Mouse (Mus musculus) CD8-positive naive resting alpha-beta T cell, adult 2 months (primary cell): ENCODE measurements at regions not wholly inside any gene's neighbourhood (a gene's known extent, or its start where the extent isn't known, plus 50 kb on each side); places are given as distances from the start of the nearest gene placed in this dataset.

Experiments
- DNase-seq, 2 experiments: peaks; one replicate each; pipeline ENCODE4 v3.0.0; 2022; ENCODE audit warnings: low read depth in 2 of 2, low spot score in 2 of 2

GRCm38 (mm10) chr3:52158788-52159260, 53.9 kb upstream of the Maml3 start:
- DNase-seq: no peak

- DNase-seq: no peak
Measured at GRCm38 (mm10) chr3:52161688-52162087, 56.8 kb upstream of the Maml3 start.

- DNase-seq: no peak
Measured at GRCm38 (mm10) chr3:52163990-52164389, 59.1 kb upstream of the Maml3 start.

- no peak for DNase-seq
Measured at GRCm38 (mm10) chr3:52167420-52167819, 62.5 kb upstream of the Maml3 start.

GRCm38 (mm10) chr3:52170847-52171246, 66.0 kb upstream of the Maml3 start:
- no peak for DNase-seq

- no peak for DNase-seq
Measured at GRCm38 (mm10) chr3:52171303-52171702, 66.4 kb upstream of the Maml3 start.

GRCm38 (mm10) chr3:52173490-52173889, 68.6 kb upstream of the Maml3 start:
- no peak for DNase-seq

GRCm38 (mm10) chr3:52176108-52176507, 71.2 kb upstream of the Maml3 start:
- DNase-seq: no peak

GRCm38 (mm10) chr3:52178851-52179250, 74.0 kb upstream of the Maml3 start:
- DNase-seq: no peak

- DNase-seq: no peak
Measured at GRCm38 (mm10) chr3:52179686-52180085, 74.8 kb upstream of the Maml3 start.

- no peak for DNase-seq
Measured at GRCm38 (mm10) chr3:52180306-52180705, 75.4 kb upstream of the Maml3 start.

- DNase-seq: no peak
Measured at GRCm38 (mm10) chr3:52180785-52181184, 75.9 kb upstream of the Maml3 start.

- DNase-seq: no peak
Measured at GRCm38 (mm10) chr3:52181326-52182101, 76.6 kb upstream of the Maml3 start.

- no peak for DNase-seq
Measured at GRCm38 (mm10) chr3:52184241-52184640, 79.4 kb upstream of the Maml3 start.

- no peak for DNase-seq
Measured at GRCm38 (mm10) chr3:52185351-52185750, 80.5 kb upstream of the Maml3 start.

- DNase-seq: no peak
Measured at GRCm38 (mm10) chr3:52187401-52187801, 80.7 kb upstream of the Foxo1 start.

GRCm38 (mm10) chr3:52188303-52188702, 79.8 kb upstream of the Foxo1 start:
- DNase-seq: no peak

- no peak for DNase-seq
Measured at GRCm38 (mm10) chr3:52189016-52189415, 79.1 kb upstream of the Foxo1 start.

GRCm38 (mm10) chr3:52190021-52190420, 78.1 kb upstream of the Foxo1 start:
- no peak for DNase-seq

- no peak for DNase-seq
Measured at GRCm38 (mm10) chr3:52193026-52193425, 75.1 kb upstream of the Foxo1 start.

GRCm38 (mm10) chr3:52194216-52194615, 73.9 kb upstream of the Foxo1 start:
- no peak for DNase-seq

GRCm38 (mm10) chr3:52195486-52195885, 72.7 kb upstream of the Foxo1 start:
- no peak for DNase-seq
